Mouse (Mus musculus) ovary, postnatal 36 days (tissue): ENCODE data around the gene Gm17019.
"Not testable (repeated sequence)": the region's sequence is repeated elsewhere in the genome, so short reads cannot be mapped to it uniquely, and the experiment has no call there.

ENCODE experiments used
- DNase-seq: peaks from one replicate; pipeline ENCODE4 v3.0.0; 2022; ENCODE audit warnings: low spot score, mixed read lengths

Gene Gm17019

GRCm38 (mm10) chr5:14996670-14997249 is 36.0 kb downstream of the Gm17019 start:
- not testable (repeated sequence) for DNase-seq

GRCm38 (mm10) chr5:14994124-14994523 is 38.7 kb downstream of the Gm17019 start:
- not testable (repeated sequence) for DNase-seq

GRCm38 (mm10) chr5:14990375-14991158 is 42.2 kb downstream of the Gm17019 start:
- DNase-seq = not testable (repeated sequence)

GRCm38 (mm10) chr5:14986649-14987387 is 46.0 kb downstream of the Gm17019 start:
- DNase-seq = not testable (repeated sequence)
